Mouse (Mus musculus) thymus, adult 2 months (tissue): ENCODE results near the gene Gpc1. TPM values are rescaled to one million over a fixed set of nuclear protein-coding genes. Genes with fewer than 3 reads are reported as not detected.

Experiments
- DNase-seq: peaks from one replicate; pipeline ENCODE4 v3.0.0; 2021
- H3K27ac ChIP-seq: fragments of 200-500 bp; 2 replicates; pipeline ENCODE4 v1.5.1; 2012; ENCODE audit warnings: low read length, control low read depth; ENCODE audit not compliant: control insufficient read depth, insufficient read depth
- H3K27me3 ChIP-seq: fragments of 200-500 bp; 2 replicates; pipeline ENCODE4 v1.6.1; 2012; ENCODE audit warnings: mild to moderate bottlenecking, low read length, moderate library complexity, mixed read lengths; ENCODE audit not compliant: control insufficient read depth, insufficient read depth
- H3K36me3 ChIP-seq: fragments of 200-500 bp; 2 replicates; pipeline ENCODE4 v1.6.1; 2012; ENCODE audit warnings: mild to moderate bottlenecking, low read length, moderate library complexity; ENCODE audit not compliant: control insufficient read depth, insufficient read depth
- H3K4me1 ChIP-seq: fragments of 200-500 bp; replicated peaks from 2 replicates; pipeline ENCODE4 v1.6.1; 2012; ENCODE audit warnings: low read length; ENCODE audit not compliant: control insufficient read depth, insufficient read depth
- H3K4me3 ChIP-seq: fragments of 200-500 bp; 2 replicates; pipeline ENCODE4 v1.5.1; 2012; ENCODE audit warnings: mild to moderate bottlenecking, low read length, control low read depth, moderate library complexity; ENCODE audit not compliant: control insufficient read depth, insufficient read depth
- CTCF ChIP-seq: fragments of 200-500 bp; IDR thresholded peaks from 2 replicates; pipeline ENCODE4 v1.5.1; 2012; ENCODE audit warnings: mild to moderate bottlenecking, control low read depth, low read length, moderate library complexity, borderline replicate concordance; ENCODE audit not compliant: control insufficient read depth, poor library complexity, insufficient read depth; ENCODE audit errors: extremely low read depth
- POLR2A ChIP-seq: fragments of 200-500 bp; IDR thresholded peaks from 2 replicates; pipeline ENCODE4 v1.6.1; 2012; ENCODE audit warnings: mild to moderate bottlenecking, low read length, control low read depth, moderate library complexity; ENCODE audit not compliant: control insufficient read depth, poor library complexity, insufficient read depth; ENCODE audit errors: extremely low read depth
- WGBS: fragments of 180-500 bp; shearing (Covaris S2); methylation state at CpG from one replicate; pipeline ENCODE4 v1.1.7; 2018; 5-methylcytosine and 5-hydroxymethylcytosine counted together
- polyA plus RNA-seq: library from polyadenylated mRNA; depleted of rRNA; stranded (reverse); fragments of >200 nt; gene quantifications from 2 replicates; pipeline ENCODE4 v1.2.3, GENCODE M21; 2012

Gpc1 gene
- polyA plus RNA-seq, 1 experiment = 72.5 TPM

DNA sequence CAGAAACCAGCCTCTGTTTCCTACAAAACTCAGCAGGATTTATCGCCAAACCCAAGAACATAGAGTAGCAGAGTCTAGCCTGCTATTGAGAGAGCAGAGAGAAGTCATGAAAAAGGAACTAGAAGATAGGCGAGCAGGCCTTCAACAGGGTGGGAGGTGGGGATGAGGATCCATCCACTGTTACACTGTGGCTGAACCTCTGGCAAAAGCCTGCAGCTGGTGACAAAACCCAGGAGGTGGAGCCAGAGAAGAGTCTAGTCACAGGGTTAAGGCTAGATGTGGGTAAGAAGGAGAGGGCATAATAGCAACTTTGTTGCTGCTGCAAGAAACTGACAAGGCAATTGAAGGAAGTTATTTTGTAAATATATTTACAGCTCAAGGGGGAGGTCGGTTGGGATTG lies 10.0 kb downstream of the Gpc1 start:
- Histone ChIP-seq H3K27me3 (no peaks in the 10 kb centered on the region), H3K4me1 (no peaks in the 10 kb centered on the region), H3K36me3 (no peaks in the 10 kb centered on the region), H3K27ac (no peak overlapping the region), H3K4me3 (no peak overlapping the region)
- WGBS = 51% methylated on average over 3 of the region's 3 CpGs
- TF ChIP-seq CTCF (no peak), POLR2A (no peak)
- DNase-seq = no peak

- Histone ChIP-seq H3K27me3 (peaks cover 5% of the 10 kb centered on the region; the same call in 1 of the 2 replicates), H3K4me1 (peaks cover 25% of the 10 kb centered on the region)
- WGBS = 88% methylated on average over 7 of the region's 7 CpGs
Measured at GRCm38 (mm10) chr1:92845889-92846288, 14.4 kb downstream of the Gpc1 start.

GRCm38 (mm10) chr1:92847873-92848839 lies 16.7 kb downstream of the Gpc1 start:
- 18% methylated on average over 41 of the region's 41 CpGs for WGBS
- 0 out of 2 replicates have a peak, but pooled peaks have one; percentile 19 for TF ChIP-seq CTCF
- no peak for TF ChIP-seq POLR2A
- Histone ChIP-seq H3K27me3 (peaks cover 5% of the 10 kb centered on the region; the same call in 1 of the 2 replicates), H3K4me3 (peak overlapping the region; percentile 30; the same call in 1 of the 2 replicates), H3K27ac (no peak overlapping the region), H3K36me3 (no peaks in the 10 kb centered on the region), H3K4me1 (peaks cover 25% of the 10 kb centered on the region)
- DNase-seq = peak; percentile 24

More at GRCm38 (mm10) chr1:92845889-92846288, 14.4 kb downstream of the Gpc1 start:
- TF ChIP-seq POLR2A = no peak
- no peak for TF ChIP-seq CTCF
- H3K36me3 ChIP-seq = no peaks in the 10 kb centered on the region
- DNase-seq = no peak
- no peak overlapping the region for H3K27ac ChIP-seq
- H3K4me3 ChIP-seq = no peak overlapping the region

DNA sequence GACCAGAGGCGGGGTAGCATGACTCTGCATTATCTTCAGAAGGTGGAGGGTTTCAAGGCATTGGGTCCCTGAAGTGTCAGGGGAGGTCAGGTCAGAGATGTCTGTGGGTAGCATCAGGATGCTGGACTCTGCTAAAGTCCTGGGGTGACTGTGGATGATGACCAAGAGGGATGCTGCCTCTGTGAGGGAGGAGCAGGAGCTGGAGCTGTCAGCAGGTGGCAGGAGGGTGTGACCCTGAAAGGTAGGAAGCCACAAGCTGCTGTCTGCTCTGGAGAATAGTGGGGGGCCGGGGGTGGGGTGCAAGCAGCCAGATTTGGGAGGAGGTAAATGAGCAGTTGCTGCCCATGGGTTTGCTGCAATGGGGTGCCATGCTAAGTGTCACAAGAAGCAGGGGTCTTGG lies 18.0 kb downstream of the Gpc1 start:
- no peak overlapping the region for H3K4me3 ChIP-seq
- TF ChIP-seq POLR2A (no peak), CTCF (no peak)
- DNase-seq = no peak
- no peaks in the 10 kb centered on the region for H3K36me3 ChIP-seq
- H3K27me3 ChIP-seq = peaks cover 5% of the 10 kb centered on the region; the same call in 1 of the 2 replicates
- 23% methylated on average over 2 of the region's 2 CpGs for WGBS
- H3K27ac ChIP-seq = no peak overlapping the region
- H3K4me1 ChIP-seq = peaks cover 25% of the 10 kb centered on the region

- Histone ChIP-seq H3K27me3 (peaks cover 5% of the 10 kb centered on the region; the same call in 1 of the 2 replicates), H3K27ac (no peak overlapping the region), H3K36me3 (no peaks in the 10 kb centered on the region), H3K4me1 (peaks cover 25% of the 10 kb centered on the region), H3K4me3 (peak overlapping the region; percentile 15; the same call in 1 of the 2 replicates)
- TF ChIP-seq POLR2A = no peak
- no peak for TF ChIP-seq CTCF
- 38% methylated on average over 13 of the region's 13 CpGs for WGBS
- no peak for DNase-seq
Measured at GRCm38 (mm10) chr1:92849938-92850574, 18.6 kb downstream of the Gpc1 start.

GRCm38 (mm10) chr1:92852450-92852849 lies 21.0 kb downstream of the Gpc1 start:
- no peaks in the 10 kb centered on the region for H3K36me3 ChIP-seq
- WGBS = 95% methylated on average over 2 of the region's 2 CpGs
- H3K4me1 ChIP-seq = peaks cover 25% of the 10 kb centered on the region
- TF ChIP-seq CTCF (no peak), POLR2A (no peak)
- H3K27me3 ChIP-seq = peaks cover 5% of the 10 kb centered on the region; the same call in 1 of the 2 replicates
- no peak for DNase-seq
- H3K27ac ChIP-seq = no peak overlapping the region
- H3K4me3 ChIP-seq = no peak overlapping the region
